Mouse (Mus musculus) left cerebral cortex, postnatal 14 days (tissue): ENCODE measurements around the gene Mier2. TPM values are rescaled to one million over a fixed set of nuclear protein-coding genes. Genes with fewer than 3 reads are reported as not detected.

Experiments used
- DNase-seq, 2 experiments: peaks; one replicate each; pipeline ENCODE4 v3.0.0; 2021 to 2022; ENCODE audit warnings: low spot score in 2 of 2, mixed read lengths in 1 of 2
- intact Hi-C: fragments of 180-260 bp; cut with DNase I; formaldehyde crosslinking; loops from one replicate; pipeline ENCODE4 v1.15.1; 2025
- long read RNA-seq, 2 experiments: library from polyadenylated mRNA; stranded (forward); transcript quantifications; one replicate each; pipeline ENCODE4 v2.0.0; 2021
- total RNA-seq, 2 experiments: library from RNA; stranded (reverse); gene quantifications; 2 replicates each; pipeline ENCODE4 v1.2.3; 2021

Gene Mier2
- total RNA-seq = 10 to 100 TPM; 41.7 to 51.4 TPM
- long read RNA-seq, experiment 1, transcript Mier2-203 (14 exons, 2,676 nt) = major isoform, 23 of 50 reads
- long read RNA-seq, experiment 1, partial matches to known transcripts = 6 of 50 reads
- long read RNA-seq, experiment 1, other reads (novel, unspliced or antisense) = 19 of 50 reads
- long read RNA-seq, experiment 2, transcript Mier2-203 (14 exons, 2,676 nt) = major isoform, 15 of 41 reads
- long read RNA-seq, experiment 2, partial matches to known transcripts = 0 of 41 reads
- long read RNA-seq, experiment 2, other reads (novel, unspliced or antisense) = 24 of 41 reads

GRCm38 (mm10) chr10:79554330-79555237, at the start of gene Mier2:
Gene Mier2, minus strand, starts transcription at chr10:79555199.
- DNase-seq = peak; percentile 65 to 85
- intact Hi-C loops = no loop called here

- intact Hi-C loops = no loop called here
- DNase-seq = no peak
Measured at GRCm38 (mm10) chr10:79597936-79598230, 42.9 kb upstream of the Mier2 start.

DNA sequence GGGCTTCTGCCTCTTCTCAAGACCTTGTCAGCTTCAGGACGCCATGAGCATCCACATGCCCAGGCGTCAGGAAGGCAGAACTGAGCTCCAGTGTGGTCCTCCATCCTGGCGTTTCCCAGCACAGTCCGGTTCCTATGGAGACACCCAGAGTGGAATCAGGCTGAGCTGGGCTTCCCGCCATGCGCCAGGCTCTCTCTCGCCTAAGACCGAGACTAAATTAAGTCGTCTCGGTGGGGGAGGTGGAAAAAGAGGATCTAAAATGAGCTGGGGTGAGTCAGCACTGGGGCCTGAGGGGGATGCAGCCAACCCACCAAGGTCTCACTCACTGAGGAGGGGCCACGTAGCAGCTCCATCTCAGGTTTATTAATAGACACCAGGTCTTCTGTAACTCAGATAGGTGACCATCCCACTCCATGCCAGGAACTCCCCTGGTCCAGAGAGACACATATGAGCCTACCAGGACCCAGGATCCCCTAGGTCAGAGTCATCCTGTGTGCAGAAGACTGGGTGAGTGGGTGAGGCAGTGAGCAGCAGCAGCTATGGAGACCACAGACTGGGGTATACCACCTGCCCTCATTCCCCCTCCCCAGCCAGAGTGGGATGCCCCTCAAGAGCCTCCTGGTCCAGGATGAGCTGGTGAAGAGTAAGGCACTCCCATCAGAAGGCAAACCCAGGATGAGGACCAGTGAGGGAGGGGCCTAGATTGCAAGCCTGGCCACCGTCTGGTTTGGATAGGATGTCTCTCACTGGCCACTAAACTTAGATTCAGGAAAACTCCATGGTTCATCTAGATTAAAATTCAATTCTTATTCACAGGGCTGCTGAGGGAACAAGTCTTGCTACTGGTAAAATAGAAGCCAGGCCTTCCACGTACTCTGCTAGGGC, 42.3 kb upstream of the Mier2 start:
- peak; percentile 79 to 91 for DNase-seq
- intact Hi-C loops = no loop called here

DNA sequence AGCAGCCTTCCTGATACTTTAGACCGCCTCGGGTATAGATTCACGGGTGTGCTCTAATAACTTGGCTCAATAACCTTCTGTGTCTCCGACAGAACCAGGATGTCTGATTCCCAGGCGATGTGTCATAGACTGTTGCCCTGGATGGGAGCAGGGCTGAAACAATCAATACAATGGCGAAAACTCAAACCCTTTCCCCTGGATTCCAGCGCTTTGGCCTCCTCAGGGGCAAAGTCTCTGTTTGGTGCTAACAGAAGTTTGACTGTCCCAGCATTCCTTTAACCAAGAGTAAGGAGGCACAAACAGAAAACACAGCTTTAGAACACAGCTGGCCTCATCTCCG, 40.6 kb upstream of the Mier2 start:
- DNase-seq = no peak
- intact Hi-C loops = loop anchor here (1.0 to 2.0 kb wide), 2 partner anchors 54 to 73 kb away; partner anchors contain the start of gene Tpgs1

DNA sequence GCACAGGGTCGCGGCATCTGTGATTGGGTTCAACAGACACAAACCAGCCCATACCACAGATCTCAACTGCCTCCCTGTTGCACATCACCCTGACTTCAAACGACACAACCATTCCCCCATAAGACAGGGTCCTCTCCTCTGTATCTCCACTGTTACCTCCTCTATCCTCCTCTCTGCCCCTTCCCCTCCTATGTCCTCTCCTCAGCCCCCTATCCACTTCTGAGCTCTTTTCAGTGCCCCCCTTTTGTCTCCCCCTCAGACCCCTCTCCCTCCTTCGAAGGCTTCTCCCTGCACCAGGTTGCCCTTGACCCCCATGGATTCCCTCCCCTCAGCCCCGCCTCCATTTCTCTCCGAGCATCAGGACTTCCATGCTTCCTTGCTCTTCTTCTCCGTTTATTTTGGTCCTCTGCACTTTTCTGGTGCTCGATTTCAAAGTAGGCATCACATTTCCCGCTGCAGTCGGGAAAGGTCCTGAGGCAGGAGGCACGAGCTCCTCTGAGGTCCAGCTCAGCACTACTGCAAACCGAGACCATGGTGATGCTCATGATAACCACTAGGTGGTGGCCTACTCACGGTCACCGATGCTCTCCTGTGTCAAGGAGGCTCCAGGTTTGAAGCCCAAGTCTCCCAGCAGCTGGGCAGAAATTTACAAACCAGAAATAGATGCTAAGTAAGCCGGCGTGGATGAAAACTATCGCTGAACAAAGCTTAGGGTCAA, 40.0 kb upstream of the Mier2 start:
- intact Hi-C loops = loop anchor here (1.0 to 2.0 kb wide), 2 partner anchors 54 to 74 kb away; partner anchors contain the start of gene Tpgs1
- peak; percentile 78 to 81 for DNase-seq

GRCm38 (mm10) chr10:79594111-79594510, 39.1 kb upstream of the Mier2 start:
- intact Hi-C loops = loop anchor here (2.0 kb wide), 1 partner anchor 75 kb away; the partner anchor contains the start of gene Tpgs1
- no peak for DNase-seq

DNA sequence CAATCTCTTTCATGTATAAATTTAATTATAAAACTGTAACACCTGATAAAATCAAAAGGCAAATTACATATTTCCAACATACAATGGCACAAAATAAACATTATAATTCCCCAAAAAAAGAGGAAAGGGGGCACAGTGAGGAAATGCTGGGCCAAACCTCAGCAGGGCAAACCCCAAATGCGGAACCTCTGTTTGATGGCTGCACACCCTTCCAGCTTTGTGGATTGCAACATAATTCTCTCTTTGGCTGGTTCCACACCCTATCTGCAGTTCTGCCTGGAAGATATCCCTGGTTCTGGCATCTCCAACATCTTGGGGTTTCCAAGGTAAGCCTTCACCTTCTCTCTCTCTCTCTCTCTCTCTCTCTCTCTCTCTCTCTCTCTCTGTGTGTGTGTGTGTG, 35.7 kb upstream of the Mier2 start:
- DNase-seq = no peak
- intact Hi-C loops = no loop called here

DNA sequence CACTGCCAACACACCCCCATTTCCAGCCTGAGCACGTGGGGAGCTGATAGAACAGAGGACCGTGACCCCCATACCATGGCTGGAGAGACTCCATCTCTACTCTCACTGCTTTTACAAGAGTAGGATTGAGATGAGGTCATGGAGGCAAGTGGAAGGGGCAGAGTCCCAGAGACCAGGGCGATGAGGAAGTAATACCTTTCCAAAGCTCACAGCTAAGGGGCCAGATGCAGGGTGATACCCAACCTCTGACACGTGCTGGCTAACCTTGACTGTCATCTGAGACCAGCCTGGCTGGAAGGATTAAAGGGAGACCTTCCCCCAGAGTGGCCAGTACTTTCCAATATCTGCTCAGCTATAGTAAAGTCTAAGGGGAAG, 32.7 kb upstream of the Mier2 start:
- no peak for DNase-seq
- intact Hi-C loops = no loop called here

GRCm38 (mm10) chr10:79587061-79587751, 32.2 kb upstream of the Mier2 start, which contains the start of gene Theg:
Gene Theg, minus strand, starts transcription at chr10:79587331.
- intact Hi-C loops = no loop called here
- DNase-seq = no peak

DNA sequence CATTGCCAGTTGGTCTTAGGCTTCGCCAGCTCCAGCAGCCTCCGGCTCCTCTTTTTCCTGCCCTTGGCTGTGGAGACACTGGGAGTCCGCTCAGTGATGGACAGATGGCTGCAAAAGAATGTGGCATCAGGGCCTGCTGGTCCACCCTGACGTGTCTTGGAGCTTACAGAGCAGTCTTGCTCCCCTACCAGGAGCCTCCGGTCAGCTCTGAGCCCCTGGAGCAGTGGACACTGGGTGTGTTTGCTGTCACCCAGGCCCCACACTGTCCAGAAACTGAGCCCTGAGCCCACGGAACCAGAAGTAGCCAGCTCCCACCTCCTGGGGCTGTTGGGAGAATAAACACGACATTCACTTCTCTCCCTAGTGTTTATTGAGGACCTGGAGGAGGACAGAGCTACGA, 31.2 kb upstream of the Mier2 start:
- no peak for DNase-seq
- intact Hi-C loops = no loop called here

- intact Hi-C loops = no loop called here
- DNase-seq = no peak
Measured at GRCm38 (mm10) chr10:79585723-79586122, 30.7 kb upstream of the Mier2 start.

DNA sequence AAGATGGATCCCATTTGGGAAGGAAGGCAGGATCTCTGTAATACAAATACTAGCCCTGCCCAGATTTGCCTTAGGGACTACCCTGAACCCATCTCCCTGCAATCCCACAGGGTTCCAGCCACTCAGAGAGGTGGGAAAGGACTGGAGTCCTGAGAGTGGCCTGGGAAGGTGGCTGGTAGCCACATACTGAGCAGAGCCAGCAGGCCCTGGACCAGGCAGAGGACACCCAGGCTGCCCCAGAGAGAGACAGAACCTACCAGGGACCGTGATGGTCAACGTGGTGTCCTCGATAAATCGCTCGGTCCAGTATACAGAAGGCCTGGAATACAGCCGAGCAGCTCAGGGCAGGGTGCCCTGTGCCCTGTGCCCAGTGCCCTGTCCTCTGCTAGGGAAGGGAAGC, 30.1 kb upstream of the Mier2 start:
- intact Hi-C loops = no loop called here
- no peak for DNase-seq

DNA sequence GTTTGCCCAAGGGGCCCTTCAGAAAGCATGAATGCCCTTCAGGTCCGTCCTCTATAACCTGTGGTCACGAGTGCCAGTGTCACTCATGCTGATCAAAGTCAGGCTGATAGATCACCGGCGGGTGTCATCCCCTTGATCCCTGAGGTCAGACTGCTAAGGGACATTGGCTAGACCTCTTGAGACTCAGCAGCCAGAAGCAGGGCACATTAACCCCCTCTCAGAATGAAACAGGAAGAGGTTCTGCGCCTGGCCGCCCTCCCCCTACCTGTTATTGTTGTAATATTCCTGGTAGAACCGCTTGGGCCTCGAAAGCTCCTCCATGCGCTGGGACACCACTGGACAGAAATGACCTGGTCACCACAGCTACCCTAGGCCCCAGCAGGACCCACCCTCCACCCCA, 29.4 kb upstream of the Mier2 start:
- DNase-seq = no peak
- intact Hi-C loops = no loop called here

- no peak for DNase-seq
- intact Hi-C loops = no loop called here
Measured at GRCm38 (mm10) chr10:79584021-79584420, 29.0 kb upstream of the Mier2 start.

- intact Hi-C loops = no loop called here
- no peak for DNase-seq
Measured at GRCm38 (mm10) chr10:79581501-79581900, 26.5 kb upstream of the Mier2 start.

DNA sequence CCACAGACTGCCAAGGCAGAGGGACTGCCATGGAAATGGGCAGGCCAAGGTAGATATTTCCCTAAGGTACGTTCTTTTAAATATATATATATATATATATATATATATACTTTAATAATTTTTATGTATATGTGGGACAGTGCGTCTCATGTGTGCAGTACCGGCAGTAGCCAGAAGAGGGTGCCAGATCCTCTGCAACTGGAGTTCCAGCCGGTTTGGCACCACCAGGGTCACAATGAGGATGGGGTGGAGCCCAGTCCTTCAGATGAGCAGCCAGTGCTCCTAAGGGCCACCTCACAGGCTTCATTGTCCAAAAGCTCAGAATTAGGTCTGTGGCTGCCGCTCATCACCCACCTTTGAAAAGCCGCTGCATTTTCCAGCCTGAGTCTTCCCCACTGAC, 25.8 kb upstream of the Mier2 start:
- intact Hi-C loops = no loop called here
- DNase-seq = peak; percentile 73 to 78

DNA sequence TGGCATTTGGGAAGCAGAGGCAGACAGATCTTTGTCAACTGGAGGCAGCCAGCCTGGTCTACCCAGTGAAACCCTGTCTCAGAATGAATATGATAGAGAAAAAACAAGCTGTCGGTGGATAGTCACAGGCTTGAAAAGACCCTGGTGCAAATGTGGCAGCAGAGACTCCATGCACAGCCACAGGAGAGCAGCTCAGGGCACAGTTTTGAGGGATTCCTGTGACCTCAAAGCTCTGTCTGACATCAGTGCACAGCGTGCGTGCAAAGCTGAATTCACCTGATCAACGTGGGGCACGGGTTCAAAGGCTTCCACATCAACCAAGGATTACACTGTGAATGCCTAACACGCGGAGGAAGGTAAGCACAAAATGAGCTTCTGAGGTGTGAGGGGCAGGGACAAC, 25.4 kb upstream of the Mier2 start:
- DNase-seq = no peak
- intact Hi-C loops = no loop called here

DNA sequence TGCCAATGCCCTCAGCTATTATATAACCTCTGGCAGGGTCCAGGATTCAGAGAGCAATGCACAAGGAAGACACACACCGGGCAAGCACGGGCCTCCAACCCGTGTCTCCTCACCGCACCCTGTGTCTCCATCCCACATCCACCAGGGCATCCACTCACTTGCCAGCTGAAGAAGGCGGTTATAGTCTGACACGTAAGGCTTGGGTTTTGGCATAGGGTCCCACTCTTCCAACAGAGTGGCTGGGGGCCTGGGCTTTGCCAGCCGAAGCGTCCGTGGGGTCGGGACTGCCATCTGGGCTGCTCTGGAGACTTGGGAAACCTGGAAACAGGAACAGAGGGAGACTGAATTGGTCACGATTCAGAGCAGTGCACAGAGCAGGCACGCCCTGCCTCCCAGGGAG, 24.8 kb upstream of the Mier2 start:
- intact Hi-C loops = no loop called here
- DNase-seq = no peak

DNA sequence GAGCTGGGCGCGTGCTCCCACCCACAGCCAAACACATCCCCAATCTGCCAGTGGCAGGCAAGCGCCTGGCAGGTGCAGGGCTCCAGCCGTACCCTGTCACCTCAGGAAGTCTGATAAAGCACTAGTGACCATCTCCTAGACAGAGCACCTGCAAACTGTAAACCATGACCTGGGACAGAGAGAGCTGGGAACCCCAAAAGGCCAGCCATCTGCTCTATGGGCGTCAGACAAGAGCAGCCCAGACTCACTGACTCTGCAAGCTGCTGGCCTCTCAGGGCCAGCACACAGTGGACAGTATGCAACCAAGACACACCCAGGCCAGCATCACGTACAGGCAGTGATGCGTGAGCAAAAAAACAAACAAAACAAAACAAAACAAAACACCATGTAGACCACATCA, 23.9 kb upstream of the Mier2 start:
- DNase-seq = no peak
- intact Hi-C loops = no loop called here
